Mouse (Mus musculus) kidney, postnatal 0 days (tissue): Measurements from ENCODE around the gene Atg7. TPM values are rescaled to one million over a fixed set of nuclear protein-coding genes. Genes with fewer than 3 reads are reported as not detected.

Experiments
- ATAC-seq: fragments of 200-750 bp; cut with Nextera tagmentation; replicated peaks from 2 replicates; pipeline ENCODE4 v1.8.0; 2017; ENCODE audit warnings: low read depth, moderate number of reproducible peaks, moderate TSS enrichment, moderate library complexity; ENCODE audit not compliant: low FRiP score
- DNase-seq: peaks from one replicate; pipeline ENCODE4 v3.0.0-alpha.2; 2016; ENCODE audit warnings: low spot score
- H3K27ac ChIP-seq: fragments of 300-500 bp; sonication (generic); 2 replicates; pipeline ENCODE4 v1.5.1; 2014; ENCODE audit warnings: mild to moderate bottlenecking
- H3K27me3 ChIP-seq: fragments of 300-500 bp; sonication (generic); 2 replicates; pipeline ENCODE4 v1.6.1; 2014; ENCODE audit warnings: low read length, mixed read lengths; ENCODE audit not compliant: insufficient read depth
- H3K36me3 ChIP-seq: fragments of 300-500 bp; sonication (generic); 2 replicates; pipeline ENCODE4 v1.6.1; 2014; ENCODE audit warnings: low read length, mixed read lengths; ENCODE audit not compliant: insufficient read depth
- H3K4me1 ChIP-seq: fragments of 300-500 bp; sonication (generic); replicated peaks from 2 replicates; pipeline ENCODE4 v1.6.1; 2014; ENCODE audit warnings: antibody characterized with exemption, low read length, mixed read lengths; ENCODE audit not compliant: insufficient read depth
- H3K4me2 ChIP-seq: fragments of 300-500 bp; sonication (generic); 2 replicates; pipeline ENCODE4 v1.6.1; 2014; ENCODE audit warnings: mild to moderate bottlenecking, low read length, moderate library complexity, mixed read lengths
- H3K4me3 ChIP-seq: fragments of 300-500 bp; sonication (generic); replicated peaks from 2 replicates; pipeline ENCODE4 v1.5.1; 2014; ENCODE audit warnings: low read depth, low read length
- H3K9ac ChIP-seq: fragments of 300-500 bp; sonication (generic); 2 replicates; pipeline ENCODE4 v1.6.1; 2014; ENCODE audit warnings: low read depth, low read length
- H3K9me3 ChIP-seq: fragments of 300-500 bp; sonication (generic); replicated peaks from 2 replicates; pipeline ENCODE4 v1.6.1; 2016; ENCODE audit warnings: low read length, inconsistent platforms, mixed read lengths
- CTCF ChIP-seq: IDR thresholded peaks from 2 replicates; pipeline ENCODE4 v1.5.1; 2016; ENCODE audit warnings: antibody characterized with exemption, low read depth, mild to moderate bottlenecking, moderate library complexity
- WGBS: fragments of 180-500 bp; shearing (Covaris S2); extraction: QIAGEN DNeasy Blood & Tissue Kit; methylation state at CpG from one replicate; pipeline ENCODE4 v1.1.7; 2014; 5-methylcytosine and 5-hydroxymethylcytosine counted together
- polyA plus RNA-seq: library from polyadenylated mRNA; unstranded; fragments of >200 nt; fragmentation: Nextera tagmentation; extraction: Ambion mirVana; gene quantifications from 2 replicates; pipeline ENCODE4 v1.2.1, GENCODE M21; 2015

The Atg7 gene
- polyA plus RNA-seq, 1 experiment from 2014 or later = 19.7 TPM

DNA sequence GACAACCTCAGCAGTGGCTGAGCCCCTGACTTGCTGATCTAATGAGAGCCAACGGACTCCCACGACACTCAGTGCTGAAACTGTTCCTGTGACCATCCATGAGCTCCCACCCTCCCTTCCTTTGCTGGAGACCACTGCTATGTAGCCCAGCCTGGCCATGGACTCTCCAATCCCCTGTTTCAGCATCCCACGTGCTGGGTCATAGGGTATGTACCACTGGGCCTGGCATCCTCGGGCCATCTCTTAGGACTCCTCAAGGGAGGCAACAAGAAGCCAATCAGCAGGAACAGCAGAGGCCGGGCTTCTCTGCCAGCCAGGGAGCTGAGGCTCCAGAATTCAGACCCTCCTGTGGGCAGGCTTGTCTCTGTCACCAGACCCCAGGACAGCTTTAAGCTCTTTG, 239.3 kb downstream of the Atg7 start:
- peak overlapping the region; percentile 28 for H3K9ac ChIP-seq

DNA sequence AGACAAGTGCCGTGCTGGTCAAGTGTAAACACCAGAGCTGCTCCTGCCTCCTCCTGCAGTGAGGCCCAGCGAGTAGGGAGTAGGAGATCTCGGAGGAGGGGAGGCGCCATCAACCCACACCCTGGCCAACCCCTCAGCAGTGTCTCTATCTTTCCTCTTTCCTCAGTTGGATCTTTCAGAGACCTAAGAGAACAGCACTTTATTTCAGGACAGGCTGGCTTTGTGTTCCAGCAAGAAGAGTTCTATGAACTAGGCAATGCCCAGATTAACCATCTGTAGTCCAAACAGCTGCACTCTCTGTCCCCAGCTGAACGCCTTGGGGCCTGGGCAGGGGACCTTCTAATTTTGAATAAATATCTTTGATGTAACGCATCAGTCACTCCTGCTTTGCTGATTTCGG, 239.8 kb downstream of the Atg7 start:
- ATAC-seq (no peak), DNase-seq (no peak)
- TF ChIP-seq CTCF = no peak
- peaks cover 52% of the 10 kb centered on the region for H3K4me1 ChIP-seq
- no peak overlapping the region for H3K4me3 ChIP-seq
- no peaks in the 10 kb centered on the region for H3K27me3 ChIP-seq
- peak overlapping the region; percentile 28 for H3K9ac ChIP-seq
- H3K36me3 ChIP-seq = no peaks in the 10 kb centered on the region
- WGBS = 19% methylated on average over 7 of the region's 7 CpGs
- peak overlapping the region; percentile 14; the same call in 1 of the 2 replicates for H3K4me2 ChIP-seq
- H3K9me3 ChIP-seq = no peaks in the 10 kb centered on the region
- H3K27ac ChIP-seq = peak overlapping the region; percentile 89

More for the DNA sequence above, 239.3 kb downstream of the Atg7 start:
- ATAC-seq = no peak
- Histone ChIP-seq H3K36me3 (no peaks in the 10 kb centered on the region), H3K4me1 (peaks cover 56% of the 10 kb centered on the region), H3K27me3 (no peaks in the 10 kb centered on the region), H3K9me3 (no peaks in the 10 kb centered on the region), H3K27ac (peak overlapping the region; percentile 89), H3K4me3 (no peak overlapping the region), H3K4me2 (no peak overlapping the region)
- DNase-seq = no peak
- WGBS = 42% methylated on average over 5 of the region's 5 CpGs
- TF ChIP-seq CTCF = no peak

DNA sequence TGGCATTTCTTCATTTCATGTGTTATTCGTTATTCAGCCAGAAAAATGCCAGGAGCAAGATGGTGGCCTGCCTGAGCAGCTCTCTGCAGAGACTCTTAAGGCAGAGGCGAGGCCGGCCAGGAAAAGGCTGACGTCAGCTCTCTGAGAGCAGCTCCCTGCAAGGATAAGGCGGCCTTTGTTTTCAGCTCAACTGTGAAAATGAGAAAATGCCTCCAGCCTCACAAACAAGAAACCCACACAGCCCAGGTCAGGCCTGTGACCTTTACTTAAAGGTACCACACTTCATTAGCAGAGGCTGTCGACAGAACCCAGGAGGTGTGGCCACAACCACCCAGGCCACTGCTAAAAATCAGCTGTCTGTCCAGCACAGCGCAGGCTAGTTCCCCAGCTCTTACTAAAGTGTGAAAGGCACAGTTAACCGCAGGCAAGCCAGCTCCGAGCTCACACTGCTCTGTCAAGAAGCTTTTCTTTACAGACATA, 240.4 kb downstream of the Atg7 start:
- Histone ChIP-seq H3K4me2 (peak overlapping the region; percentile 14; the same call in 1 of the 2 replicates), H3K9ac (peak overlapping the region; percentile 32; the same call in 1 of the 2 replicates), H3K4me1 (peaks cover 49% of the 10 kb centered on the region), H3K27me3 (no peaks in the 10 kb centered on the region), H3K27ac (peak overlapping the region; percentile 89), H3K9me3 (no peaks in the 10 kb centered on the region), H3K4me3 (no peak overlapping the region), H3K36me3 (0 out of 2 replicates have a peak, but pooled peaks cover 4% of the 10 kb centered on the region)
- TF ChIP-seq CTCF = no peak
- DNase-seq (peak; percentile 91), ATAC-seq (peak; percentile 71)
- 4% methylated on average over 9 of the region's 9 CpGs for WGBS

DNA sequence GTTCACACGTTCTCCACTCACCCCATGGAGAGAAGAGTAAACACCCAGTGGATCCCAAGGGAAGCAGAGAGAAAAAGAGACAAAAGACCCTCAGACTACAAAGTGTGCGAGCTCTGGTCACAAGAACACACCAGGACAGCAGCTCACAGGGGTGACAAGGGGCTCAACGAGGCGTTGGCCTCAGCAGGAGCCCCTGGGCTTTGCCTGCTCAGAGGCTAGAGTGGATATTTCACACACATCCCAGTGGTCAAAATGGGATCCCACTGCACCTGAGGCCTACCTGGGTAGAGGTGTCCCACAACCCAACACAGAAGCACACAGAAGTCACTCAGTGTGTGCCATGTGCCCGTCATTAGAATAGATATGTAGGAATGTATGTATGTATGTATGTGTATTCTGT, 242.2 kb downstream of the Atg7 start:
- 86% methylated on average over 5 of the region's 5 CpGs for WGBS
- ATAC-seq = no peak

DNA sequence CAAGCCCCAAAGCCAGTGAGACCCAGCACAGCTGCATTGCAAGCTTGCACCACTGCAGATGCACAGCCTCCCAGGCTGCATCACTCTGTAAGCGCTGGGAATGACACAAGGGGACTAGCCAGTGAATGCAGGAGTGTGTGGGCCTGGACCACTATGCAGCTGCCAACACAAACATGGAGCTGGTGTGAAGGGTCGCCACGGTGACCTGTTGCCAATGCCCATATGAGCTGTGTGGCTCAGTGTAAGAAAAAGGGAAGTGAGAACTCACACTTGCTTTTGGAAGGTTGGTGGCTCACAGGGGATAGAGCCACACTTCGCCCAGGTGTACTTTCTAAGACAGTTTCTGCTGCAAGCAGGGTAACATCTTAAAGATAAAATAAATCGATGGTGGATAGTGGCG, 243.1 kb downstream of the Atg7 start:
- DNase-seq = no peak
- H3K9me3 ChIP-seq = no peaks in the 10 kb centered on the region
- H3K27me3 ChIP-seq = no peaks in the 10 kb centered on the region
- 0 out of 2 replicates have a peak, but pooled peaks cover 12% of the 10 kb centered on the region for H3K36me3 ChIP-seq
- H3K27ac ChIP-seq = 0 out of 2 replicates have a peak overlapping the region, but pooled peaks have one; percentile 5
- ATAC-seq = no peak
- H3K9ac ChIP-seq = no peak overlapping the region
- peaks cover 44% of the 10 kb centered on the region for H3K4me1 ChIP-seq
- no peak overlapping the region for H3K4me2 ChIP-seq
- H3K4me3 ChIP-seq = no peak overlapping the region
- no peak for TF ChIP-seq CTCF
- 78% methylated on average over 6 of the region's 6 CpGs for WGBS

More for the DNA sequence above, 242.2 kb downstream of the Atg7 start:
- Histone ChIP-seq H3K4me1 (peaks cover 42% of the 10 kb centered on the region), H3K4me3 (no peak overlapping the region), H3K9me3 (no peaks in the 10 kb centered on the region), H3K9ac (no peak overlapping the region), H3K27ac (no peak overlapping the region), H3K27me3 (no peaks in the 10 kb centered on the region), H3K36me3 (0 out of 2 replicates have a peak, but pooled peaks cover 6% of the 10 kb centered on the region), H3K4me2 (no peak overlapping the region)
- TF ChIP-seq CTCF = no peak
- no peak for DNase-seq

DNA sequence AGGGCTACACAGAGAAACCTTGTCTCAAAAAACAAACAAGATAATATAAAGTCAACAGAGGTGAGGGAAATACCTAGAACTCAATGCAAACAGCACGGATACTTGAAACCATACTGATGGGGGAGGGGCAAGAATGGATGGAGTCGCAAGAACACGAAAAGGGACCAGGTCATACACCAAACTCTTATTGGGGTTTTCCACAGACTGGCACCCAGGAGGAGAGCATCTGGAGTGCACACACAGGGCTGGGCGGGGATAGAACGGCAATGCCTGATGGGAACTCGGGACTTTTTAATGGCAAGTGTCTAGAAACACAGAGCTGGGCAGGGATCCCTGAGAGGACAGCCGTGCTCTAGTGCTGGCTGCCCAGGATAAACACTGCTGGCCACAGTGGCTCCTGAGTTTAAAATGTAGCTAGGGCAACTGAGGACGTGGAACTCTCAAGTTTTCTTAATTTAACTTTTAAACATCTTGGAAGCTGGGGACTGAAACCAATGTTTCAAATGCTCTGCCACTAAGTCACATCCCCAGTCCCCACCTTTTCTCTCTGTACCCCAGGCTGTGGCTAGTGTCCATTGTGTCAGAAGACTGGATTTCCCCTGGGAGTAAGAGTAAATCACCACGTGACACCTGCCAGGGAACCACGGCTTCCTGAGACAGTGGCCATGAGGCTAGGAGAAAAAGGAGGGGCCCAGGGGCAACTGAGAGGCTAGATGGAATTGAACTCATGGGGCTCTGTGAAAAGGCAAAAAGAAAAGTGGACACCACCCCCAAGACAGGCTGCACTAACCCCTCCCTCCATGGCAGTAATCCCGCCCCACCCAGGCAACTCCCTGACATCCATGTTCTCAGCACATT, 243.8 kb downstream of the Atg7 start:
- Histone ChIP-seq H3K4me3 (no peak overlapping the region), H3K4me1 (peaks cover 42% of the 10 kb centered on the region), H3K9me3 (no peaks in the 10 kb centered on the region), H3K27me3 (no peaks in the 10 kb centered on the region), H3K9ac (no peak overlapping the region), H3K4me2 (no peak overlapping the region), H3K36me3 (0 out of 2 replicates have a peak, but pooled peaks cover 12% of the 10 kb centered on the region), H3K27ac (0 out of 2 replicates have a peak overlapping the region, but pooled peaks have one; percentile 5)
- ATAC-seq = no peak
- WGBS = 44% methylated on average over 11 of the region's 11 CpGs
- DNase-seq = no peak
- TF ChIP-seq CTCF = no peak
